Mouse (Mus musculus) urinary bladder, adult 18-20 months (tissue): ENCODE results near the gene Frmd4a.
"Not testable (repeated sequence)": the region's sequence is repeated elsewhere in the genome, so short reads cannot be mapped to it uniquely, and the experiment has no call there.

Experiments used
- DNase-seq, 2 experiments: peaks; one replicate each; pipeline ENCODE4 v3.0.0; 2022; ENCODE audit warnings: low spot score in 2 of 2, mixed read lengths in 2 of 2

Frmd4a gene

GRCm38 (mm10) chr2:4335881-4336280 is 318.4 kb downstream of the Frmd4a start:
- no peak for DNase-seq

- not testable (repeated sequence) for DNase-seq
Observed at GRCm38 (mm10) chr2:4338290-4338689, 320.8 kb downstream of the Frmd4a start.

GRCm38 (mm10) chr2:4339128-4339527 is 321.6 kb downstream of the Frmd4a start:
- DNase-seq: no peak

GRCm38 (mm10) chr2:4339530-4340218 is 322.2 kb downstream of the Frmd4a start:
- DNase-seq: no peak

- no peak for DNase-seq
Observed at GRCm38 (mm10) chr2:4340378-4340777, 322.9 kb downstream of the Frmd4a start.

GRCm38 (mm10) chr2:4341141-4341540 is 323.6 kb downstream of the Frmd4a start:
- DNase-seq: no peak

- no peak for DNase-seq
Observed at GRCm38 (mm10) chr2:4342005-4342404, 324.5 kb downstream of the Frmd4a start.

- no peak for DNase-seq
Observed at GRCm38 (mm10) chr2:4344411-4344810, 326.9 kb downstream of the Frmd4a start.

GRCm38 (mm10) chr2:4346232-4346631 is 328.7 kb downstream of the Frmd4a start:
- DNase-seq: no peak

- no peak for DNase-seq
Observed at GRCm38 (mm10) chr2:4346953-4347352, 329.4 kb downstream of the Frmd4a start.

GRCm38 (mm10) chr2:4347782-4348181 is 330.3 kb downstream of the Frmd4a start:
- DNase-seq: no peak

- DNase-seq: no peak
Observed at GRCm38 (mm10) chr2:4348509-4348908, 331.0 kb downstream of the Frmd4a start.

- no peak for DNase-seq
Observed at GRCm38 (mm10) chr2:4356812-4357384, 339.4 kb downstream of the Frmd4a start.

- no peak for DNase-seq
Observed at GRCm38 (mm10) chr2:4361981-4362834, 344.7 kb downstream of the Frmd4a start.

GRCm38 (mm10) chr2:4364908-4365307 is 347.4 kb downstream of the Frmd4a start:
- DNase-seq: no peak

- no peak for DNase-seq
Observed at GRCm38 (mm10) chr2:4368544-4368943, 351.0 kb downstream of the Frmd4a start.

- DNase-seq: no peak
Observed at GRCm38 (mm10) chr2:4370499-4370898, 353.0 kb downstream of the Frmd4a start.

- no peak for DNase-seq
Observed at GRCm38 (mm10) chr2:4371341-4371740, 353.8 kb downstream of the Frmd4a start.

- DNase-seq: no peak
Observed at GRCm38 (mm10) chr2:4378844-4379243, 361.3 kb downstream of the Frmd4a start.

- no peak for DNase-seq
Observed at GRCm38 (mm10) chr2:4380435-4380834, 362.9 kb downstream of the Frmd4a start.

GRCm38 (mm10) chr2:4380926-4381325 is 363.4 kb downstream of the Frmd4a start:
- no peak for DNase-seq

GRCm38 (mm10) chr2:4386468-4386867 is 369.0 kb downstream of the Frmd4a start:
- no peak for DNase-seq

- no peak for DNase-seq
Observed at GRCm38 (mm10) chr2:4389330-4389729, 371.8 kb downstream of the Frmd4a start.
